Mouse (Mus musculus) adipocyte (in vitro differentiated cells): ENCODE measurements around the gene Wfdc2.

Experiments
- DNase-seq: peaks from one replicate; pipeline ENCODE4 v3.0.0-alpha.2; 2016; ENCODE audit warnings: low spot score

Wfdc2 gene

DNA sequence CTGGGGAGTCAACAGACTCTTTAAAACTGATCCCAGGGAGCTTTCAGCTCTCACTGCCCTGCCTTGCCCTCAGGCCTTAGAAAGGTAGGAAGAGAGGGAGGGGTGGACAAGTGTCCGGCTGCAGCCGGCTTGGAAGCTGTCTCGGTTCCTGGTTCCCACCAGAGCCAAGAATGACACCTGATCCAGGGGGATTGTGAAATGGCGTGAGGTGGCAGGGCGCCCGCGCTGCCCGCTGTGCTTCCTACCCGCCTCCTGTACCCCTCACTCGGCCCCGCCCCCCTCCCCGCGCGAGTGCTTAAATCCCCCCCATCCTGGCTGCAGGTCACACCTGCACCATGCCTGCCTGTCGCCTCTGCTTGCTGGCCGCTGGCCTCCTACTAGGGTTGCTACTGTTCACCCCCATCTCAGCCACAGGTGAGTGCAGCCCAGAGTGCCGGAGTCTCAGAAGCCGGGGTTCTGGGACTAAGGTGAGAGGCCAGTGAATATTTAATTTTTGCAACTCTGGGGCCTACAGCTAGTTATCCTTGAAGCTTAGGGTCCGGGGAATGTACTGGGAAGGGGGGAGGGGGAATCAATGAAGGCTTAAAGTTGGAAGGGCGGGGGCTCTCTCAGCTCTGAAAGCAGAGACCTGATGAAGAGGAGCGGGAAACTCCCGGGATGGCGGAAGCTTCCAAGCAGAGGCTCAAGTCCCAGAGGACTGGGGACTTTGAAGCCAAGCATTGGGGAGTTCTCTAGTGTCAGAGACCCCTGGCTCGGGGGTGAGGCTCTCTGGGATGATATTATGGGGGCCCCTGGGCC is at the start of gene Wfdc2:
Gene Wfdc2 (plus strand): TSS at position 23 of the 798 bp plus-strand sequence.
- no peak for DNase-seq

DNA sequence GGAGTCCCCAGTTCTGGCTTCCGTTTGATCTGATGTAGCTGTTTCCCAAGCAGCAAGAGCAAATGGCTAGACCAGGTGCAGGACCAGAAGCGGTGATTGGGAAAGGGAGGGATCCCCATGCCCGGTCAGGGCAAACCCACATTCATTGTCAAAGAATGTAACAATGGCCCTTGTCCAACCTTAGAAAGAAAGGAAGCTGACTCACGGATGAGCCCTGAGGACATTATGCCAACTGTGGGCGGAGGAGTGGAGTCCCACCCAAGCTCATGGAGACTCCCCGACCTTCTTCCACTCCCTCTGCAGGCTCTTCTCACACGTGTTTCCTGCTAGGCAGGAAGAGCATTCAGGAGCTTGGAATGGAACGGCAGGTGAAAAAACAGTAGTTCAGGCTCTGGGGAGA is 48.8 kb upstream of the Wfdc2 start:
- DNase-seq = peak; percentile 27

DNA sequence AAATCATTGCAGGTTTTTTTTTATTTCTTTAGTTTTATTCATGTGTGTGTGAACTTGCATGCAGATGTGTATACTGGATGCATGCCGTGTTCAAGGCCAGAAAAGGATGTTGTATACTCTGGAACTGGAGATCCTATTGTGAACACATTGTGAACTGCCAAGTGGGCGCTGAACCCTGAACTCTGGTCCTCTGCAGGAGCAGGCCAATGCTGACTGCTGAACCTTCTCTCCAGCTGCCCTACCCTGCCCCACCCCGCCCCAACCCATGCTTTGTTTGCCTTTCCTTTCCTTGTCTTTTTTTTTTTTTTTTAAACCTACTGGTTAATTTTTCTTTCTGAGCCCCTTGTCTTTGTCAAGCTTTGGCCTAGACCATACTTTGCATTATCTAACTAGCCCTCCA is 47.3 kb upstream of the Wfdc2 start:
- no peak for DNase-seq

DNA sequence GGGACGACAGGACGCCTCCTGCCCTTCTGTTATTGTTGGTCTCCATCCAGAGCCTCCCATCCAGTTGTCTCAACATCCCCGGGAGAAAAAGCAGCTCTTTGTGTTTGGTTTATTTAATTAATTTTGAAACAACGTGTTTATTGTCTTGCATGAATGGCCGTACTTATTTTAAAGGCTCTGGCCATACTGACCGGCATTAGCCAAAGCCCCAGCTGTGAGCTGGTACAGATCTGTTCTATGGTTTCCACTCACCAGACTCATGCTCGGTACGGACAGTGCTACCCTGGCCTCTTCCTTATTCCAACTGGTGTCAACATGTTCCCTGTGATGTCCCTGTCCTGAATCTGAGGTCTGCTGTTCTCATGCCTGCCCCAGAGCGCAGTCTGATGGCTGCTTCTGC is 46.3 kb upstream of the Wfdc2 start:
- no peak for DNase-seq

DNA sequence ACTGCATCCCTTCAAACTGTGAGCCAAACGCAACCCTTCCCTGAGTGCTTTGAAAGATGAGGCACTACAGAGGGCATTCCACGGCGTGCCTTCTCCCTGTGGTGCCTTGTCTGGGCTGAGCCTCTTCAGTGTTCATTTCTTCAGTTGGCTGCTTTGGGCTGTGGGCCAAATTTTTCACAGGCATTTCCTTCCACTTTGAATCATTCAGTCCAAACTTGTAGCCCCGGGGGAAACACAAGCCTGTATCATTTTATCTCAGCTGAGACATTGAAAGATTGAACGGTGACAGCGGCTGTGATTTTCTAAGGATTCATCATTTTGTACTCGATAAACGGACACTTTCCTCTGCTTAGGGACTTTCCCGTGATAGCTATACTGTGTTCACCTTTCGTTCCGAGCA is 45.6 kb upstream of the Wfdc2 start:
- no peak for DNase-seq

DNA sequence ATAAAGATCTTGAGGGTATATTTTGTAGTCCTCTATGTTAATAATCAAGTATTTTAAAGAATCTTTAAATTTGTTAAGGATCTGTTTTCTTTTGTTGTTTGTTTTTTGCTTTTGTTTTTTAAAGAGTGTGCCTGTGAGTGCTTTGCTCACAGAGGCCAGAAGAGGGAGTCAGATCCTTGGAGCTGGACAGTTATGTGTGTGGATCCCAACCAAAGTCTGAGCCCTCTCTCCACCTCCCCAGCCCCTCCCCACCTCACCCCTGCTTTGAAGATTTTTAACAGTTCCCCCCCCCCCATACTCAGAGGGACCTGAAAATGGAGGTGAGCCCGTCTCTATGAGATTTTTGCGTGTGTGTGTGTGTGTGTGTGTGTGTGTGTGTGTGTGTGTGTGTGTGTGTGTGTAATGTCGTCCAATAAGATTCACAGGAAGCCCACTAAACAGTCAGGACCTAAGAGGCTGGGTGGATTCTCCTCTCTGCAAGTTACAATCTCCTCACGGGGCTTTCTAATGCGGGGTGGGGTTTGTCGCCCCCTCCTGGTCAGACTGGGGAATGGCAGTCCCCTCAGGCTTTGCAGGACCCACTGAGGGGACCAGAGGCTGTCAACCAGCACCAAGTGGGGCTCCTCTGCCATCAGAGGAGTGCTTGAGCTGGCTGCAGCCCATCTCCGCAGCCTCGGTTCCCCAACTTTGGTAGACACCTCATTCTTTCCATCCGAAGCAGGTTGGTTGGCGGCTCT is 44.6 kb upstream of the Wfdc2 start:
- DNase-seq = peak; percentile 46

DNA sequence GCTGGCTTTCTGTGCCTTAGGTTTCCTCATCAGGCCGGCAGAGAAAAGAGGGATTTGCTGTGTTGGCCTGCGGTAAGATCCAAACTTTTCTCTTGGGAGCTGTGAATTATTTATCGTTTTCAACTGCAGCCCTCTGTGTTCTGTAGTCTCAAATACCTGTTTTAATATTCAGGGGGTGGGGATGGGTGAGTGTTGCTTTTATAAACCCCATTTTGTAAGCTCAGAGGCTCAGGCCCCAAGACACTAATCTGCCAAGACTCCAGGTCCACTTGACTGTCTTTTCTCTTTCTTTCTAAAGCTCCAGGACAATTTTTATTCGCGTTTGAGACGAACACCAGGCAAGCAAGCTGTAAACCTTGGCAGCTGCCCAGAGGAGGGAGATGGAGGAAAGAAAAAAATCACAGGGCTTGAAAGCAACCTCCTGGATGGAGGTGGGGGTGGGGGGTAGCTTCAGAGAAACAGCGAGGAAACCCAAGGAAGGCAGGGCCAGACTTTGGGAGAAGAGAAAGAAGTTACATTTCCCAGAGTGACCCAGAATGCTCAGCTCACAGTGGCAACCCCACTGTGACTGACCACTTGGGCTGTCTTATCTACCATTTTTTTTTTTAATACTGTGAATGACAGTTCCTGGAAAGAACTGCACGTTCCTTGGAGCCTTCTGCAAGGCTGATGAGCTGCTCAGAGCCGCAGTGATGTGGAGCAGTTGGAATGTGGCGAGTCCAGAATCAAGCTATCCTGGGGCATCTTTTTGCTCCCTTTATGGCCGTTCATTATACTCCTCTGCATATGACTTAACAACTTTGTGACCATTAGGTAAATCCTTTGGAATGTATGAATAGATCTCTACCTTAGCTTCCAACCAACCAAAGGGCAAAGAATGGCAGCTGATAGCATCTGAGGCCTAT is 43.7 kb upstream of the Wfdc2 start:
- no peak for DNase-seq

DNA sequence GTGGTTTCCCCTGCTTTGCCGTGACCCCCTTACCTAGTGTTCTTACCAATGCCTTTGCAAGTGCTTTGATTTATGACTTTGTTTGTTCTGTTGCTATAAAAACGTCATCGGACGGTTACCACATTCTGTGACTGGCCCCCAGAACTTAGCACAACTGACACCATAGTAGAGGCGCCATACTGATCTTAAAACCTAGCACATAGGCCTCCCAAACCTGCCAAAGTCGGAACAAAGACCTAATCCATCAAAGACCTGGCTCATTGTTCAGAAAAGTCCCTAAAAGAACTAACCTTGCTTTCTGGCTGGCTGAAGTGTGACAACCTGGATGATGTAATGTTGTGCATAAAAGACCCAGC is 43.1 kb upstream of the Wfdc2 start:
- no peak for DNase-seq

DNA sequence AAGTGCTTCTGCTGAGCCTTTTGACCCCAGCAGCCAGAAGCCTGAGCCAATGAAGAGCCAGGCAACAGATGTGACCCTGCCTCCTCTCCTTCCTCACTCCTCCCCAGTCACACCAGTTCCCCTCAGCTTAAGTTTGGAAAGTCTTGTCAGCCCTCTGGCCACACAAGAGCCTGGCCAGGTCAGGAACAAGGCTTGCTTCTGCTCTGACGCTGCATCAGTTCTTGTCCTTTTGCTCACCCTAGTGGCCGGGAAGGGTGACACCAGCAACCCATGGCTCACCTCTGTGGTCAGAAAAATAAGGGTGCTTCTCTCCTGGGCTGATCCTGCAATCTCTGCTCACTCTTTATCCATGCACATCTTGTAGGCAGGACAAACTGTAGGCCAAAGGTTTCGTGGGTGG is 41.4 kb upstream of the Wfdc2 start:
- DNase-seq = peak; percentile 82

DNA sequence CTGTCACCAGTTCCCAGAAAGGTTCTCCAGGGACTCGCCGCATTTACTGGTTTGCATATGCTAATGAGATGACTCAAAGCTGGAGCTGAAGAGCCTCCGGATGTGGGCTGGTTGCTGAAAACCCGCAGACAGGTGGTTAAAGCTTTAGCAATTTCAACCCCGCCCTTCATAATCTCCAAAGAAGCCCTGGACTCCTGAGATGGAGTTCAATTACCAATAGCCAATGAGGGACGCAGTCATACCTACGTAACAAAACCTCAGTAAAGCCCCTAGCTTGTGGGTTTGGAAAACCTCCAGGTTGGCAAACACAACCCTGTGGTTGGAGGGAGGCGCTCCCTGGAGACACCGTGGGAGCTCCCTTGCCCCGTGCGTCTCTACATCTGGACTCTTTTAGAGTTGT is 40.4 kb upstream of the Wfdc2 start:
- DNase-seq = peak; percentile 14

DNA sequence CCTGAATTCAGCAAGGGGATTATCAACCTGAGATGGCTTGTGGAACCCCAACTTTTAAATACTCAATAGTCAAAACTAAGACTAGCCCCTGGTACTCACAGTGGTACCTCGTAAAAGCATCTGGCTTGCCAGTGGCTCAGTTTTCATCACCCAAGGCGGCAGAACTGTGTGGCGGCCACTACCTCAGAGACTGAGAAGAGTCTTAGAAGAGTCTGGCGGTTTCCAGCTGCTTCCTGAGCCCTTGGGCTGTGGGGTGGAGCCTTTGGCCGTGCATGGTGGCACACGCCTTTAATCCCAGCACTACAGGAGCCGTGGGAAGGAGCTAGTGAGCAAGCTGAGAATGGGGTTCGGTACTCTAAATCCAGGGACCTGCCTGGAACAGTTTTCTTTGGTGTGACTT is 39.9 kb upstream of the Wfdc2 start:
- no peak for DNase-seq

DNA sequence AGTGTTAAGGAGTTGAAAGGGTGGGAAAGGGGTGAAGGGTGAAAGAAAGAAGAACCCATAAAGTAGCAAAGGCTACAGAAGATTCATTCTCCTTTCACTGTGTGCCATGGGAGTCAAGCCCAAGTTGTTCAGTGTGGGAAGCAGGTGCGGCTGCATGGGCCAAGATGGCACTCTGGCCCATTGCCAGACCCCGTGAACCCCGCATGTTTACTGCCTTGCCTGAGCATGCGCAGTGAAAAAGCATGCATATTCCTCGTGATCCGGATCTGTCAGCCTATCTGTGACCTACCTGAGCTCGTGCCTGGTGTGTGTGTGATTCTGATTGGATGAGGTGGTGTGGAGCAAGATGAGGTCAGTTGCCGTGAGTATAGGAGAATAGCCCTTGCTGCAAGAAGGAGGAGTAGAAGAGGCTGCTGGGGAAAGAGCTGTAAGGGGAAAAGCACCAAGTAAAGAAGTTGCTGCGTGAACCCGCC is 38.9 kb upstream of the Wfdc2 start:
- no peak for DNase-seq

DNA sequence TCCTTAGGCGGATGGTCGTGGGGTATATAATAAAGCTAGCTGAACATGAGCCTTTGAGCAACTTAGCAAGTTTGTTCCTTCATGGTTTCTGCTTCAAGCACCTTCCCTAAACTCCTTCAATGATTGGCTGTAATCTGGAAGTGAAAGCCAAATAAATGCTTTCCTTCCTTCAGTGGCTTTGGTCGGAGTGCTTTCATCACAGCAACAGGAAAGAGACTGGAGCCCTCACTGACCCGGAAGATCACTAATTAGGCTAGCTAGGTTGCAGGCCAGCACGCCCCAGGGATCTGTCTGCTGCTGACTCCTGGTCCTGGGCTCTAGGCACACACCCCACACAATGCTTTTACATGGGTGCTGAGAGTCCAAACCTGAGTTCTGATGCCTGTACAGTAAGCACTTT is 33.7 kb upstream of the Wfdc2 start:
- DNase-seq = no peak

DNA sequence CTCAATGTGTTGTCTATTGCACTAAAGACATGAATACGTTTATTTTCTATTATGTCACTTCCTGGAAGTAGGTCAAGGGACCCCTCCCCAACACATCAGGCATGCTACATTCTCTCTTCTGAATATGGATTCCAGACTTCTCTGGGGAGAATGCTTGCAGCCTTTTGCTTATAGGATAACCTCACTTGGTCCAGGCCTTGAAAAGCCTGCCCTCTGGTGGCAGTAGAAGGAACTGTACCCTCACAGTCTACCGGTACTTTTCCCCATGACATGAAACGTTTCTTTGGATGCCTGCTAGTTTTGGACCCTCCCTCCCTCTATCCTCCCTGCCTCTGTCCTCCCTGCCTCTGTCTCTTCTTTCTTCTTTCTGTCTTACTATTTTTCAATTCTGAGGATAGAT is 31.0 kb upstream of the Wfdc2 start:
- peak; percentile 74 for DNase-seq

DNA sequence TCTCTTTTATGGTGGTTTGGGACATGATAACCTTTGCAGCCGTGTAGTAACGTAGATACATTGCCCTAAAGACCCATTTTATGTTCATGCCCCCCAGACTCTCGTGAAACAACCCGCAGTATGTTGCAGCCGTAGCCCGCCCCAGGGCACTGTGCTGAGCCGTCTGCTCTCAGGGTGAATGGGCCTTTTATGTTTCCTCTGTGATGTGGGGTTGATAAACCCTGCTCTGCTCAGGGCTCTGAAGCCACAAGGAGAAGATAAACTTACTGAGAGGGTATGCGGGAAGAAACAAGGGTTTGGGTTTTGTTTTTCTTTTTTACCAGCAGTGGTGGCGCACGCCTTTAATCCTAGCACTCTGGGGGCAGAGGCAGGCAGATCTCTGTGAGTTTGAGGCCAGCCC is 27.9 kb upstream of the Wfdc2 start:
- DNase-seq = no peak

DNA sequence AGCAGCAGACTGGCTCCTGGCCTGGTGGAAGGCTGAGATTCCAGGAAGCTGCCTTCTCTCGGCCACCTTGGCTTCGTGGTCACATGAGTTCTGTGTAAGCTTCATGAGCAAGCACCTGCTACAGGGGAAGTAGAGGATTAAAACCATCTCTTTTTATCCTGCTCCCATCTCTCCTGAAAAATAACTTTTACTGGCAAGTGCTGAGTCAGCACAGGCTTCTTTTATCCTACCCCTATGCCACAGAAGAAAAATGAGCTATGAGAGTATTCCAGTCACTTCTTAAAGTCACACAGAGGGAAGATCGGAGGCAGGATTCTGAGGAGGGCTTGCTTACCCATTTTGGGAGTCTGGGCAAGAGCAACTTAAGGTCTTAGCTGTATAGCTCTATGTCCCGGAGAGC is 25.2 kb upstream of the Wfdc2 start:
- DNase-seq = no peak

DNA sequence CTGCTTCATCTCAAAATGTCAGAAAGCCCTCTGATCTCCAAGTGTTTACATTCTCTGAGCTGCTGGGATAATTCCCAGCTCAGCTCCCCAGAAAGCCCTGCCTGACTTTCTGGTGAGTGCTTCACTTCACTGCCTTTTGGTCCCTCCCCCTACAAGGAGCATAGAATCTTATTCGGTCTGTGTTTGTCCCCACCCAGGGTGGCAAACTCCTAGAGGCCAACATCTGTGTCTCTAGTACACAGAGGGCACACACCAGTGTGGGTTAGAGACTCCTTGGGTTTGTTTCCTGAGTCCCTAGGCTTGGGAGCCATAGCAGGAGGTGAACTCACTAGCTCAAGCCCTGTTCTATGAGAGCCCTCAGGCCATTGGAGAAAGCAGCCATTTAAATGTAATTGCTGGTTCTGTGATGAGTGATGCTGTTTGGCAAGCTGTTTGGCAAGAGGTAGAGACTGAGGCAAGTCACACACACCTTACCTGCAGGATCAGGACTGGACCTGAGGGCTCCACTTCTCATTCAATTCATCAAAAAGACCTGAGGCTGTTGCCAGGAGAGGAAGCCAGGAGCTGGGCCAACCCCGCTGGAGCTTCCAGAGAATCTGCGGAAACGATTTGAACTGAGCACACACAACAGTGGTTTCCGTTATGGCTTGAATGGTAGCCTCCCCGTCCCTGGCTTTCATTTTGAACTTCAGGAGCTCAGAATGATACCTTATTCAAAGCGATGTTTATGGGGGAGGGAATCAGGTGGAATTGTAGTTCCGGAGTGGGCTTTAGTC is 21.4 kb upstream of the Wfdc2 start:
- no peak for DNase-seq

DNA sequence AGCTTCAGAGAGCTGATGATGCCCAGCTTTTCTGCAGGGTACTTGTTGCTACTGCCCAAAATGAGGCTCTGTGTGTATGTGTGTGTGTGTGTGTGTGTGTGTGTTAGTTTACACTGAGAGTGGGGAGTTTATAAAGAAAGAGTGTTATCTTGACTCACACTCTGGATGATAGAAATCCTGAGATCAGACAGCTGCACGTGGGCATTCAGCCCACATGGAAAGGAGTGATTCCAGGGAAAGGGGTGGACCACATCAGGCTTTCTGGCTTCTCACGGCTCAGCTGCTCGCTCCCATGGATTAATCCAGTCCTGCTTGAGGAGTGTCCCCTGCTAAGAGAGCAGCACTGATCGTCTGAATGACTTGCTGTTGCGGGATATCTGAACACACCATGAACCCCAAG is 20.1 kb upstream of the Wfdc2 start:
- DNase-seq = no peak

DNA sequence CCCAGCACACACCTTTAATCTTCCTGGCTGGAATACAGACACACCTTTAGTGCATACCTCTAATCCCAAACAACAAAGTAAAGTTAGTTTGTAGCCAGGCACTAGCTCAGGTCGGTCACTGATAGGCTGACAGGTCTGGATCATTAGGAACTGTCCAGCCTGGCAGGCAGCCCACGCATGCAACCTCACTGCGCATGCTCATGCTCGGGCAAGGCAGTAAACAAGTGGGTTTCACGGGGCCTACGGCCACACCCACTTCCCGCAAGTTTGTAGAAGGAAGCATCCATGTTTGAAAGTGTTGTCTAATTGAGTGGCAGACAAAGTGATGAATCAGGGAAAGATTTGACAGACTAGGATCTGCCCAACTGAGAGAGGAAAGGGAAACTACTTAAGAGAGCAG is 19.6 kb upstream of the Wfdc2 start:
- DNase-seq = no peak

DNA sequence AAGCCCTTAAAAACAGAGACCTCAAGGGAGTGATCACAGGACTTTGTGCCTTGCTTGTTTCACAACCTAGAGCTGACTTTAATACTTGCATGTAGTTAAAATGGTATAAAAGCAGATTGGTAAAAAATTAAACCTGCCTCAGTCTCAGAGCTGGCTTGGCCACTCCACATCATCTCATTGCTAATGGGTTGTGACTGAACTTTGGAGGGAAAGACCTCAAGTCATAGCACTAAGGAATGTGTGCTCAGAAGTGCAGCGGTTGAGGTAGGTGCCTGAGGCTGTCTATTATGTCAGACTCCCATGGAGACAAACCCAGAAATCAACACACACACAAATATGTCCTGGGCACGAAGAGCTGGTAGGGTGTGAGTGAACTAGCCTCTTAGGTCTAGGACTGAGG is 18.5 kb upstream of the Wfdc2 start:
- no peak for DNase-seq

DNA sequence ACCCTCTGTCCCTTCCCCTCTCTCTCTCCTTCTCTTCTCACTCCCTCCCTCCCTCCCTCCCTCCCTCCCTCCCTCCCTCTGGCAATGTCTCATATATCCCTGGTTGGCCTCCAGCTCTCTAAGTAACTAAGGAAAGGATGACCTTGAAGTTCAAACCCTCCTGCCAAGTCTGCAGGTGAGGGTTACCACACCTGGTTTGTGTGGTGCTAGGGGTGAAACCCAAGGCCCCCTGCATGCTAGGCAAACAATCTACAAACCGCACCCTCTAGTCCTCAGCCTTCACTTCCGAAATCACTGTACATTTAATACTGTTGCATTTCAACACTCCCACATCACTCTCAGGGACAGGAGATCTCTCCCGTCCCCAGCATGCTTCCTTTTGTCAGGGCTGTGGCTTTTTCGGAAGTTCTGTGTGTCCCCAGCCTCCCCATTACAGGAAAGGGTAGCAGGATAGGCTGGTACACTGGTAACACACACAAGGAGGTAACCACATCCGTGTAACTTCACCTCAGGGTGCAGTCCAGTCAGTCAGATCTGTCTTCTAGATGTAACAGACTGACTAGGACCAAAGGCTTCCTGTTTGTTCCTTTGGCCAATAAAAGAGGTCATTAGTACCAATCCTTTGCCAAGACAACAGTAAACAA is 17.6 kb upstream of the Wfdc2 start:
- no peak for DNase-seq
